ENCODE assay signal across 9 mouse cellular contexts in genomic region chr1:85896781-85897700, GRCm38 (mm10). TPM values are rescaled to one million over a fixed set of nuclear protein-coding genes. Genes with fewer than 3 reads are reported as not detected.
A peak's percentile ranks its signal among the peaks of the same experiment; 100 is the strongest.
DNase-seq lines count a peak whose midpoint lies in the region; ATAC-seq lines count a peak whose summit lies in the region.
"Had no signal": no experiment of that assay in that cellular context is flagged by ENCODE, and none has a peak within 500 bp of the region (broad histone marks: within the 10 kb centered on the region; RNA-seq: fewer than 3 reads in every experiment).

No protein-coding gene starts in this region.

- no peak overlapping the region for H3K4me3 ChIP-seq in kidney, embryonic 16.5 days (ENCODE audit: low read length)
- peak overlapping the region in 1 of 2 experiments; percentile 95; a peak in 1 of 4 replicates for H3K4me3 ChIP-seq in heart, embryonic 14.5 days (ENCODE audit: control insufficient read depth in 1 of 2, insufficient read depth in 1 of 2, low read depth in 1 of 2, low read length in 2 of 2)
- H3K4me3 ChIP-seq in liver, embryonic 16.5 days (ENCODE audit: low read depth, low read length) = no peak overlapping the region
- no peak overlapping the region for H3K4me3 ChIP-seq in stomach, embryonic 14.5 days (ENCODE audit: low read depth, low read length)

- peak overlapping the region; percentile 1; the same call in 1 of the 2 replicates for H3K9ac ChIP-seq in kidney, embryonic 16.5 days (replicated peaks; ENCODE audit: low read length)
- H3K9ac ChIP-seq in heart, embryonic 14.5 days (ENCODE audit: low read length) = peak overlapping the region; percentile 28; the same call in 1 of the 2 replicates
- no peak overlapping the region for H3K9ac ChIP-seq in liver, embryonic 16.5 days (ENCODE audit: low read depth, low read length)
- 0 out of 2 replicates have a peak overlapping the region, but pooled peaks have one; percentile 7 for H3K9ac ChIP-seq in stomach, embryonic 14.5 days (replicated peaks; ENCODE audit: low read depth, low read length)

- peak overlapping the region; percentile 82 for H3K4me2 ChIP-seq in kidney, embryonic 16.5 days (replicated peaks; ENCODE audit: low read depth, low read length)
- peak overlapping the region; percentile 88 for H3K4me2 ChIP-seq in heart, embryonic 14.5 days (ENCODE audit: low read length)
- H3K4me2 ChIP-seq in liver, embryonic 16.5 days (ENCODE audit: low read depth, low read length) = peak overlapping the region; percentile 24
- H3K4me2 ChIP-seq in stomach, embryonic 14.5 days (replicated peaks; ENCODE audit: low read depth, low read length) = peak overlapping the region; percentile 78

- ATAC-seq in kidney, embryonic 16.5 days (ENCODE audit: low FRiP score, low TSS enrichment) = no peak
- no peak for ATAC-seq in heart, embryonic 14.5 days (ENCODE audit: insufficient number of reproducible peaks, insufficient read depth, low FRiP score, low read depth)
- no peak for ATAC-seq in liver, embryonic 16.5 days (ENCODE audit: low read depth)
- no peak for ATAC-seq in stomach, embryonic 14.5 days (ENCODE audit: insufficient number of reproducible peaks, insufficient read depth, low FRiP score, low read depth)

- no peaks in the 10 kb centered on the region for H3K27me3 ChIP-seq in kidney, embryonic 16.5 days (ENCODE audit: insufficient read depth, low read length)
- no peaks in the 10 kb centered on the region for H3K27me3 ChIP-seq in heart, embryonic 14.5 days (ENCODE audit: control insufficient read depth, insufficient read depth, low read length)
- no peaks in the 10 kb centered on the region for H3K27me3 ChIP-seq in liver, embryonic 16.5 days (ENCODE audit: control insufficient read depth, insufficient read depth, low read depth, low read length)
- no peaks in the 10 kb centered on the region for H3K27me3 ChIP-seq in stomach, embryonic 14.5 days (ENCODE audit: control insufficient read depth, insufficient read depth, low read length)

- WGBS in kidney, embryonic 16.5 days = 59% methylated on average over 12 of the region's 12 CpGs
- 46% methylated on average over 12 of the region's 12 CpGs for WGBS in heart, embryonic 14.5 days
- 22% methylated on average over 12 of the region's 12 CpGs for WGBS in liver, embryonic 16.5 days (ENCODE audit: insufficient replicate concordance)
- WGBS in stomach, embryonic 14.5 days = 57% methylated on average over 12 of the region's 12 CpGs

- DNase-seq in kidney, adult 9 months = no peak
- DNase-seq in c-Kit-positive CD71-negative TER-119-negative erythroid progenitor cells, embryonic 14.5 days (ENCODE audit: low read depth) = peak; percentile 23
- no peak for DNase-seq in right cerebral cortex, postnatal 25 days
- DNase-seq in layer of hippocampus, adult 9-11 months = no peak

- H3K36me3 ChIP-seq in kidney, embryonic 16.5 days (ENCODE audit: insufficient read depth, low read length) = no peaks in the 10 kb centered on the region
- H3K36me3 ChIP-seq in heart, embryonic 14.5 days (ENCODE audit: control insufficient read depth, insufficient read depth, low read length) = no peaks in the 10 kb centered on the region
- H3K36me3 ChIP-seq in liver, embryonic 16.5 days (ENCODE audit: control insufficient read depth, insufficient read depth) = no peaks in the 10 kb centered on the region
- H3K36me3 ChIP-seq in stomach, embryonic 14.5 days (ENCODE audit: control insufficient read depth, insufficient read depth, low read length) = no peaks in the 10 kb centered on the region; the same call in 1 of the 2 replicates

- peaks cover 66% of the 10 kb centered on the region for H3K4me1 ChIP-seq in kidney, embryonic 16.5 days (ENCODE audit: insufficient read depth, low read length)
- peaks cover 56 to 67% of the 10 kb centered on the region in 2 experiments for H3K4me1 ChIP-seq in heart, embryonic 14.5 days (ENCODE audit: control insufficient read depth in 2 of 2, insufficient read depth in 2 of 2, low read length in 2 of 2)
- peaks cover 46% of the 10 kb centered on the region for H3K4me1 ChIP-seq in liver, embryonic 16.5 days (ENCODE audit: control insufficient read depth, low read depth, low read length)
- peaks cover 63% of the 10 kb centered on the region for H3K4me1 ChIP-seq in stomach, embryonic 14.5 days (ENCODE audit: control insufficient read depth, insufficient read depth, low read length)

- H3K9me3 ChIP-seq in kidney, embryonic 16.5 days (ENCODE audit: low read length) = no peaks in the 10 kb centered on the region
- H3K9me3 ChIP-seq in heart, embryonic 14.5 days (ENCODE audit: control insufficient read depth, low read length) = no peaks in the 10 kb centered on the region
- H3K9me3 ChIP-seq in liver, embryonic 16.5 days (replicated peaks; ENCODE audit: control insufficient read depth, low read length) = no peaks in the 10 kb centered on the region
- no peaks in the 10 kb centered on the region for H3K9me3 ChIP-seq in stomach, embryonic 14.5 days (ENCODE audit: control insufficient read depth, low read depth, low read length)

- H3K27ac ChIP-seq in kidney, embryonic 16.5 days (ENCODE audit: low read length) = peak overlapping the region; percentile 35; the same call in 1 of the 2 replicates
- peak overlapping the region; percentile 9 to 89; a peak in 3 of 4 replicates for H3K27ac ChIP-seq in heart, embryonic 14.5 days (replicated peaks in 1 of 2; ENCODE audit: control insufficient read depth in 1 of 2, insufficient read depth in 1 of 2, low read depth in 2 of 2, low read length in 2 of 2)
- H3K27ac ChIP-seq in liver, embryonic 16.5 days (ENCODE audit: low read length) = no peak overlapping the region
- peak overlapping the region; percentile 83 for H3K27ac ChIP-seq in stomach, embryonic 14.5 days (ENCODE audit: low read length)

RNA-seq across cellular contexts. Expression of gene Itm2c, which starts 3.0 kb away (rescaled TPM):
- polyA plus RNA-seq in kidney, embryonic 16.5 days (2015; fragmentation: Nextera tagmentation; extraction: Ambion mirVana) = 248 and 269 TPM in 2 replicates
- 129 and 189 TPM in 2 replicates for polyA plus RNA-seq in heart, embryonic 14.5 days (2014; fragmentation: Nextera tagmentation; extraction: Ambion mirVana)
- polyA plus RNA-seq in liver, embryonic 16.5 days (2015; fragmentation: Nextera tagmentation; extraction: Ambion mirVana) = 52.3 and 54.7 TPM in 2 replicates
- polyA plus RNA-seq in stomach, embryonic 14.5 days (2014; fragmentation: Nextera tagmentation; extraction: Ambion mirVana) = 137 and 147 TPM in 2 replicates

RNA-seq across cellular contexts. Expression of gene 4933407L21Rik, which starts 31.2 kb away (rescaled TPM):
- 1.6 TPM in 2 replicates for polyA plus RNA-seq in kidney, embryonic 16.5 days (2015; fragmentation: Nextera tagmentation; extraction: Ambion mirVana)
- polyA plus RNA-seq in heart, embryonic 14.5 days (2014; fragmentation: Nextera tagmentation; extraction: Ambion mirVana) = 0.11 and 0.26 TPM in 2 replicates
- polyA plus RNA-seq in liver, embryonic 16.5 days (2015; fragmentation: Nextera tagmentation; extraction: Ambion mirVana) = 0.13 TPM in 1 of 2 replicates, not detected in the other
- 0.13 and 0.49 TPM in 2 replicates for polyA plus RNA-seq in stomach, embryonic 14.5 days (2014; fragmentation: Nextera tagmentation; extraction: Ambion mirVana)
- polyA plus RNA-seq: liver, adult 2 months had no signal

Comparison
In these comparisons a context has a peak if more than half of its experiments do, and no peak if none do; other contexts are left out.
1. H3K4me2 ChIP-seq: peak in every context shown above with its lines; median percentile 88 in heart, embryonic 14.5 days; 82 in kidney, embryonic 16.5 days; 78 in stomach, embryonic 14.5 days; 24 in liver, embryonic 16.5 days.